Mouse (Mus musculus) mouse embryonic stem cell (cell line): Measurements from ENCODE around the gene Tbx3.

Experiments
- in situ Hi-C, 2 experiments: fragments of 300-500 bp; cut with MboI; formaldehyde crosslinking; loops; 1 replicate in 1 of 2; 3 replicates in 1 of 2; pipeline ENCODE4 v1.14.3; 2019 to 2020; ENCODE audit warnings: low sequenced_read_pairs in 2 of 2, low pct_unique_long_range_greater_than_20kb in 1 of 2, mixed read lengths in 1 of 2; ENCODE audit not compliant: unreplicated experiment in 1 of 2

Tbx3 gene

DNA sequence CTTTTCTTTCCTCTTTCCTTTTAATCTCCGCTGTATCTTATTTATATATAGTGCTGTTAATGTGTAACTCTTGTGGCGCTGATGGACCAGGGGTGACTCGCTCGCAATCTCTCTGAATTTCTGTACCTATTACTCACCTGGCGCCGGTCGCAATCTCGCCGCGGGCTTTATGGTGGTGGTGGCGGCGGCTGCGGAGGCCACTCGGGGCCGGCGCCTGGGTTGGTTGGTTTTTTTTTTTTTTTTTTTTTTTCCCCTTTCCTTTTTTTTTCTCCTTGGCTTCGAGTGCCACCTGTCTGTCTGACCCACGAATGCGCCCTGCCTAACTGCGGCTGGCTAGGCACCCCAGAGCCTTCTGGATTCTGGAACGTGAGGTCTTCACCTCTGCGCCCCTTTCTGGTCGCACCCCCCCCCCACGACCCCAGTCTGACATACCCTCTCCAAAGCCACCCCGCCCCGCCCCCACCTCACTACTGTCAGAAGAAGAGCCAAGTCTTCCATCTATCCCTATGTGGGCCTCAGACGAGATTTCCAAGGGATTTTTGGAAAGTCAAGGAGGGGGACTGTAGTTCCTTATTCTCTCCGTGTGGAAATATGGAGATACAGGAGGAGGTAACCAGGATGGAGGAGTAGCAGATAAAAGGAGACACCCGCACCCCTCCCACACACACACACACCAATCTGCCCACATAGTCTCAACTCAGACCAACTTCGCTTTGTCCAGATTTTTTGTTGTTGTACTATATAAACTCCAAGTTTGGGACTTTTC is 15.9 kb downstream of the Tbx3 start:
- in situ Hi-C loops = loop anchor here (5.0 to 25.0 kb wide), 6 partner anchors 99 to 899 kb away; no protein-coding TSS in a partner anchor

DNA sequence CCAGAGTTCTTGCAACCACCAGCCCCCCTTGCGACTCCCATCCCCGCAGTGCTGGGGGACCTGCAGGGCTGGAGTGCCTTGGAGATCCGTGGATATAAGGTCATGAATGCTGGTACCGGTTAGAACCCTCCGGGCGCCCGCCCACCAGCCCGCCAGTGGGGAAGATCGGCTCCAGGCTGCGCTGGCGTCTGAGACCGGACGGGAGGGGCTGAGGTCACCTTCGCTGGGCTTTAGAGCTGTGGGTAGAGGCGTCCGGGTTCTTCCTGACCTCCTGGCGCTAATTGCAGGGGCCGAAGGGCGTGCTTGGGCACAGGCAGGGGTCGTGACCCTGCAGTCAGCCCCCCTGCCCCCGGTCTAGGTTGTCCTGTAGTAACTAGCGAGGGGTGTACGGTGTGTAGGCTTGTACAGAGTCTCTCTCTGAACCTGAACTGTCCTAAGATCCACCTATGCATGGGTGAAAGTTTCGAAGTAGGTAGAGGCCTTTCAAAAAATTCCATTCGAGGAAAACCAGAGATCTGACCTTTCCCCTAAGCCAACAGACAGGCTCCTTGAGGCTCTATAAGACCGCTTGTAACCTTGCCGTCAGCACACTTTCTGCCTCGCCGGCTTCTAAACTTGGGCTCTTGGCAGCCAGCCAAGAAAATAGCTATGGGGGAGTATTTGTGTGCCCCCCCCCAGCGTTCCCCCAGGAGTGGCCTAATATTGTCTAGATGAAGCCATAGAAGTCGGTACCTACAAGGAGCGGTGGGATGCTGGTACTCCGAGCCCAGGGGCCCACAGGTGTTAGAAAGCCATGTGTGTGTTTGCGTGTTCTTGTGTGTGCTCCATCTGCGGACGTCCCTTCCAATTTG is 16.8 kb downstream of the Tbx3 start:
- in situ Hi-C loops = loop anchor here (5.0 to 25.0 kb wide), 6 partner anchors 100 to 900 kb away; no protein-coding TSS in a partner anchor

DNA sequence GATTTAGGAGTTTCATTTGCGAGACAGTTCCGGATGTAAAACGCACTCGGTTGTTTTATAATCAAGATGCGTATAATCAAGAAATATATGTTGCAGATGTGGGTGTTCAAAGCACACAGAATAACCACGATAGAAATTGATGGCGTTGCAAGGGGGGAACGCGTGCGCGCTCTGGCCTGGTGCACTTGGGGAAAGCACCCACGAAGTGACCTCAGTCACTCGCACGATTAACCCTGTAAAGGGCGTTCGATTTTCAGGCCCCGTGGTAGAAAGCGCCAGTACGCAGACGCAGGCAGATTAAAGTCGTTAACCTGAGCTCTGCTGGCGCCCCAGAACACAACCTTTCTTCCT is 17.4 kb downstream of the Tbx3 start:
- in situ Hi-C loops = loop anchor here (5.0 to 25.0 kb wide), 6 partner anchors 101 to 901 kb away; no protein-coding TSS in a partner anchor

DNA sequence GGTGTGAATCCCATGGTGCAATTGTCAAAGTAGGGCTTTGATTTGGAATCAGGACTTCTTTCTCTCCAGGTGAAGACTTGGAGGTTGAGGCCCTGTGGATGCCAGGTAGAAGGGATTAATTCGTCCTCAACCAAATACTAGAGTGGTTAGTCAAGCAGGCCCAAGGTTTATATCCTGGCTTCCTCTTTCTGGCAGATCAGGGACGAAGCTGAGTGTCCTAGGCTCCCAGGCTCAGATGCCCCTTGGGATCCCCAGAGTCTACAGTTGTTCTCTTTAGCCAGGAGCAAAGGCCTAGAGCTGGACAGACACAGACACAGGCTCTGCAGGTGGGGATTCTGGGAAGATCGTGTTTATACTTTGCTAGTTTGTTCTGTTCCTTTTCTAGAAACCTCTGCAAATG is 17.8 kb downstream of the Tbx3 start:
- in situ Hi-C loops = loop anchor here (5.0 to 25.0 kb wide), 6 partner anchors 101 to 901 kb away; no protein-coding TSS in a partner anchor

DNA sequence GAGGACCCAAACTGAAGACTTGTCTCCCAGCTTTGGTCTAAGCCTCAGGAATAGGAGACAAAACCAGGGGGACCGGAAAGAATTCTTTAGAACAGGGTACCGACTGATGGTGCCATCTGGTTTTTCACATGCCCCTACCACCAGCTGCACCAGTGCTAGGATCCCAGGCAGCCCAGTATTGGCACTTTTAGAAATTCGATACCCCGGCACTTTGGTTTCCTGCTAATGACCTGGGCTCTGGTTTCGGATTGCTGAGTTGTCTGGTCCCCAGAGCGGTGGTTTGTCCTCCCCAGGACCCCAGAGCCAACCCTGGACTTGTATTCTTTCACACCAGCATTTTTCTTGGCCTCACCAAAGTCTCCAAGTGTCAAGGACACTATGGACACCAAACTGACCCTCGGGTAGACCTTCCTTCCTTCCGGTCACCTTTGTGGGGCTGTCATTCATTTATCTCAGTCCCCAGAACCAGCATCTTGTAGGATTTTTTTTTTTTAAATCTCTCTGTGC is 18.5 kb downstream of the Tbx3 start:
- in situ Hi-C loops = loop anchor here (5.0 to 25.0 kb wide), 6 partner anchors 102 to 902 kb away; no protein-coding TSS in a partner anchor

DNA sequence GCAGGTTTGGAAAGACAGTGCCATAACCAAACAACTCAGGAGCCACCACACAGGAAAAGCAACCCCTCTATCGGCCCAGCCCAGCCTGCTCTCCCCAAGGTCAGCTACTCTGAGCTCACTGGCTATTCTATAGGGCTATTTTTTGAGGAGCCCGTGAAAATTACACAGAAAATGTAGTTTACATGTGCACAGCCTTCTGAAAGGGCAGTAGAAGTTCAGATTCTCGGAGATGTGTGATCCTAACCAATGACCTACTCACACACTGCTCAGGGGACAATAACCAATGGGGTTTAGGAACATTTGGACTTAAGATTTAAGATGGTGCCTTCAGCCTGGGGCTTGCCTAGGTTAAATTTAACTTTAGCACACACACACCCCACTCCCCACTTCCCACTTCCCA is 19.0 kb downstream of the Tbx3 start:
- in situ Hi-C loops = loop anchor here (5.0 to 25.0 kb wide), 6 partner anchors 102 to 902 kb away; no protein-coding TSS in a partner anchor

DNA sequence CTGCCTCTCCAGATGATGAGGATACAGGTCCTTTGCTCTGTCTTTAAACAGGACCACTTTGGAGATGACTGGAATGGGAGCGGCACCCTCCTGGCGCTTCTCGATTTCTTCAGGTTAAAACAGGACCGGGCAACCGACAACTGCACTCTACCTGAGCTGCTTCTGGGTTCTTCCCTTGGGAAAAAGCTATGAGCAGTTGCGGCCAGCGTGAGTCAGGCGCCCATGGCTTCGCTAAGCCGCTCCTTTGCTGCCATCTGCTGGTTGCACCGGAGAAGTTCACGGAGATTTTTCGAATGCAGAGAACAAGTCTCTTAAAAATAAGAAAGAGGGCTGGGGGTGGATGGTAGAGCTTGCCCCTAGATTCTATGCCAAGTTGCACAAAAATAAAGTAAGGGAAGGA is 20.6 kb downstream of the Tbx3 start:
- in situ Hi-C loops = loop anchor here (25.0 kb wide), 3 partner anchors 304 to 904 kb away; no protein-coding TSS in a partner anchor

DNA sequence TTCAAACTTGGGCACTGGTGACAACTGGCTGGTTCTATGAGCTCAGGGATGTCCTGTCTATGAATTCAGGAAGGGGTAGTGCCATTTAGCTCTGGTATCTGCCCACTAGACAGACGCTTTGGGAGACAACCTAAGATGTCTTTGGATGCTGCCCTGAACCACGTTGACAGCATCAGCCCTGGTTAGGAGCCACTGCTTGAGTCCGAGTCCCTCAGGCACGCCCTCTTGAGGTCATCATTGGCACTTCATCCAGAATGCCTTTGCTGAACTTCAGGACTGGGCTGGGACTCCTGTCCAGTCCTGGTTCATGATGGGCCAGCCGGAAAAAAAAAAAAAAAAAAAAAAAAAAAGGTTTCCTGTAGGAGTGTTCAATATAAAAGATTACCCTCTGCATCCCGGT is 22.0 kb downstream of the Tbx3 start:
- in situ Hi-C loops = loop anchor here (25.0 kb wide), 3 partner anchors 305 to 905 kb away; no protein-coding TSS in a partner anchor

DNA sequence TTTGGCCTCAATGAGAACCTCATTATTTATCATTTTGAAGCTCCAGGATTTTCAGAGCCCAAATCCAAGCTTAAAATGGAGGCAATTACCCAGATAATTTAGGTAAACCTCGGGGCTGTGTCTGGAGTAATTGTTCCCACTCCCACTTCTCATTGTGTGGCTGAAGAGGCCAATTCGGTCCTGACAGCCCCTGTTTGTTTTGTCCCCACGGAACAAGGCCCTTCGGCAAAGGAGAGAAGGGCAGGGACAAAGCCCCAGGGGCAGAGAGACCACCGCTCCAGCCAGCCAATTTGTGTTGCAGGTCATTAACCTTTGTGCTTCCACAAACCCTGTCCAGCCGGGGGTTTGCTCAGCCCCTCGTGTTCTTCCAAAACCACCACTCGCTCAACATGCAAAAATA is 24.4 kb downstream of the Tbx3 start:
- in situ Hi-C loops = loop anchor here (25.0 kb wide), 3 partner anchors 308 to 908 kb away; no protein-coding TSS in a partner anchor

DNA sequence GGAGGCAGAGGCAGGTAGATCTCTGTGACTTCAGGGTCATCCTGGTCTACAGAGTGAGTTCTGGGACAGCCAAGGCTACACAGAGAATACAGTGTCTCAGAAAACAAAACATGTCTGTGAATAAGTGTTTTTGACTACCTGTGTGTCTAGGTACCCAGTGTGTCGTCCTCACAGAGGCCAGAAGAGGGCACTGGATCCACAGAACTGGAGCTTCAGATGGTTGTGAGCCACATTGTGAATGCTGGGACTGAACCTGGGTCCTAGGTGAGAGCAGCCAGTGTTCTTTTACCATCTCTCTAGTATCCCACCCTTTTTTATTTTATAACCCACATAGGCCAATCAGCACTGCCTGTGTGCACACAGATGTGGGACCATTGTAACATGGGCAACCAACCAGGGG is 32.6 kb downstream of the Tbx3 start:
- in situ Hi-C loops = loop anchor here in 1 of 2 experiments (10.0 to 25.0 kb wide), 2 partner anchors 488 to 916 kb away; no protein-coding TSS in a partner anchor

DNA sequence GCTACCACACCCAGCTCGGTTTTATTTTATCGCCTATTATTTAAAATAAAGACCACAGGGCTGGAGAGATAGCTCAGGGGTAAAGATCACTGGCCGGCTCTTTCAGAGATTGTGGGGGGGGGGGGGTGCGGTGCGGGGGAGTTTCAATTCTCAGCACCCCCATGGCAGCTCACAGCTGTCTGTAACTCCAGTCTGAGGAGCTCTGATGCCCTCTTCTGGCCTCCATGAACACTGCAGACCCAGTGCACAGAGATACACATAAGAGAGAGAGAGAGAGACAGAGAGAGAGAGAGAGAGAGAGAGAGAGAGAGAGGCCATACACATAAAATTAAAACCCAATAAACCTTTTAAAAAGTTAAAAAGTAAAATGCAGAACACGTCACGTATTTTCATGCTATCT is 34.4 kb downstream of the Tbx3 start:
- in situ Hi-C loops = loop anchor here in 1 of 2 experiments (10.0 to 25.0 kb wide), 2 partner anchors 490 to 918 kb away; no protein-coding TSS in a partner anchor

DNA sequence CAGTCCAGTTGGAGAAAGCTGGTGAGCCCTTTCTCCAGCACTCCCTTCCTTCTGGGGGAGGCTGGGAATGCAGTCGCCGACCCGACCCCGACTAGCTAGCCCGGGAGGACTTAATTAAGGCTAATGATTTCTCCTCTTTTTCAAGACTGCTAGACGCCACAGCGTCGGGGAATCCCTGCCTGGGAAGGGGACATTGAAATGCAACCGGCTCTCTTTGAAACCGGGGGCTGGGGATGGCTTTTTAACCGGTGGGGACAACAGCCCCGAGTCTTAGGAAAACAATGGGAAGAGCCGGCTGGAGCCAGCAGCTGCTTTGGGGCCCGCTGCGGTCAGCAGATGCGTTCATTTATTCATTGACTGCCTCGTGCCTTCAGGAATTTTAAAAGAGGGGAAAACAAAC is 36.0 kb downstream of the Tbx3 start:
- in situ Hi-C loops = loop anchor here in 1 of 2 experiments (10.0 to 25.0 kb wide), 2 partner anchors 492 to 919 kb away; no protein-coding TSS in a partner anchor

DNA sequence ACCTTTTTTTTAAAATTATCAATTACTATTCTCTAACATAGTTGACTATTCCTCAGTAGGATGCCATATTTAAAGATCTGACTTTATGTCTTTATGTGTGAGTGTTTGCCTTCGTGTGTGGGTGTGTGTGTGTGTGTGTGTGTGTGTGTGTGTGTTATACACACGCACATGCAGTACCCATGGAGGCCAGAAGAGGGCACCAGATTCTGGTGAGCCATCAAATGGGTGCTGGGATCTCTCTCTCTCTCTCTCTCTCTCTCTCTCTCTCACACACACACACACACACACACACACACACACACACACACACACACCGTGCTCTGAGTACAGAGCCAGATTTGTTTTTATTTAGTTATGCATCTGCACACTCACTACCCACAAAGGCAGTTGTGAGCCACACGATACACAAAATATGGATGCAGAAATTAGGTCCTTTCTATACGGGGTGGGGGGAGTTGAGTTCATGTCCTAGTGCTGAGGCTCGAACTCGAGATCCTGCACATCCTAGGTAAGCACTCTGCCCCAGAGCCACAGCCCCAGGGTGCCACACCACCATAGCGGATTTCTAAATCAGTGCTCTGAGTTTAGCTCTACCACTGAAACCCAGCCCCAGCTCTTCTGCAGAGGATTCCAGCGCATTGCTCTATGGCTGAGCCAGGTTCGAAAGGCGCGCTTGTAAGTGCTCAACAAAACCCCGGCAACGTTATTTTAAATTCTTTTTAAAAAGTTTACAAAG is 38.5 kb downstream of the Tbx3 start:
- in situ Hi-C loops = loop anchor here in 1 of 2 experiments (10.0 to 25.0 kb wide), 2 partner anchors 494 to 922 kb away; no protein-coding TSS in a partner anchor

DNA sequence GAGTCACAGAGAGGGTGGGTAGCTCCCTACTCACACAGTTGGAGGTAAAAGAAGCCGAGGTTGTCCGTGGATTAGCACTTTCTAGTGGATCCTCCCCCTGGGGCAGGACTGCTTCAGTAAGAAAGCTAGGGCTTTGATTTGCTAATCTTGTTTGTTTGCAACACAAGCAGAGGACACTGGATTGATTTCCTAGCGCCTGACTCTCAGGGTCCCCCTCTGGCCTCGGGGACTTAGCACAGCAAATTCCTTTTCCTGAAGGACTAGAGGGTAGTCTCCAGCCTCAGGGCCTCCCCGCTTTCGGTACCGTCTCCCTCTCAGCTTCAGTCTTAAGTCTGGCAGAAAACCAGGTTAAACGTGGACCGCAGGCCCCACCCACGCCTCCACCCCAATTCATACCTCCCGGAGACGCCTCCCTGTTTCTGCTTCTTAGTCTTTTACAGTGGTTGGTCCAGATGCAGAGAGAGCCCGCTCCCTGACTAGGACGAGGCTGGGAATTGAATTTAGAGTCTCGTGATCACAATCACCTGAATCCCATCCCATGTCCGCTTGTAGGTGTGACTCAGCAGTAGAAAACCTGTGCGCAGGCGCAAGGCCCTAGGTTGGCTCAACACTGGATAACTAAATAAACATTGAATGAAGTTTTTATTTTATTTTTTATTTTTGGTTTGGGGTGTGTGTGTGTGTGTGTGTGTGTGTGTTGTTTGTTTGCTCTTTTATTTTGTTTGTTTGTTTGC is 39.5 kb downstream of the Tbx3 start:
- in situ Hi-C loops = loop anchor here in 1 of 2 experiments (10.0 to 25.0 kb wide), 2 partner anchors 495 to 923 kb away; no protein-coding TSS in a partner anchor

DNA sequence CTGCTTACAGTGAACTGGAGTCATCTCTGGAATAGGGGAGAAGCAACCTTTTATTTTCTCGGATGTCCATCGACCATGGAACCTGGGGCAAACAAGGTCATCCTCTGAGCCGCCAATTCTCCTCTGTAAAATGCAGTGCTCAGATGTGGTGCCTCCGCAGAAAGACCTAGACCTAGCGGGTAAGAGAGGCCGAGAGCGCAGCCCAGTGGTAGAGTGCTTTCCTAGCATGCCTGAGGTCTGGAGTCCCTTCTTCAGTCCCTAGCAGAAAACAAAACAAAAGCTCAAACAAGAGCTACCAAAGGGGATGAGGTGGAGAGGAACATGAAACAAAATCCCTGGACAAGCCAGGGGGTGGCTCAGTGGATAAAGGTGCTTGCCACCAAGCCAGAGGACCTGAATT is 40.3 kb downstream of the Tbx3 start:
- in situ Hi-C loops = loop anchor here in 1 of 2 experiments (25.0 kb wide), 1 partner anchor 923 kb away; no protein-coding TSS in a partner anchor

DNA sequence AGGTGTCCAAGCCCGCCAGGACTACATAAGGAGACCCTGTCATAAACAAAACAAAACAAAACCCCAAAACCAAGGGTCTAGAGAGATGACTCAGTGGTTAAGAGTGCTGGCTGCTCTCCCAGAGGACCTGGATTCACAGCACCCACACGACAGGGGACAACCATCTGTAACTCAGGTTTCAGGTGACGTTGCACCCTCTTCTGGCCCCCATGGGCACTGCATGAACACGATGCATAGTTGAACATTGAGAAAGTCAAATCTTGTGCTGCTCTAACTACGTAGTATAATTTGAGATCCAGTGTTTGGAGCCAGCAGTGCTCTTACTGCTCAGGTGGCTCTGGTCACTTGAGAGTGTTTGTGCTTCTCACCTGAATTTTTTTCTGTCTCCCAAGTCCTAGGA is 41.2 kb downstream of the Tbx3 start:
- in situ Hi-C loops = loop anchor here in 1 of 2 experiments (25.0 kb wide), 1 partner anchor 924 kb away; no protein-coding TSS in a partner anchor

DNA sequence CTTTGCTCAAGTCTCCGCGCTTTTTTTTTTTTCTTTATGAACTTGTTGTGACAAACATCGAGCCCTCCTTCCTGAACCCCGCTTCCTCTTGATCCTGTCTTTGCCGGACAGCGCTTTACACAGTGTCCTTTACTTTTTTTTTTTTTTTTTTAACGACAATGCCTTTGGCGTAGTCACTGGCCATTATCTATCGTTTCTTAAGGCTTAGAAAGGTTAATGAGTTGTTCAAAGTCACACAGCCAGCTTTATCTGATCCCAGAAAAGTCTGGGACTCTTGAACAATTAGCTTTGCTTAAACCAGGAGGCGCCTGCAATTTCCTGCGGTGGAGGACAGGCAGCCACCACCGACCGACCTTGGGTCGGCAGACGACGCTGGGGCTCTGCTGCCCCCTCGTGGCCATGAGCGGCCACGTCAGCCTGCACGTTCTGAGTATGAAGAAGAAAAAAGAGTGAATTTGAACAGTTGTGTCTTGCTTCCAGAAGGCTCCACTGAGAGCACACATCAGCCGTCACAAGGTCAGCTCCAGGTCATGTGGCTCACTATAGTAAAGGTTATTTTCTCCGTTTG is 42.3 kb downstream of the Tbx3 start:
- in situ Hi-C loops = loop anchor here in 1 of 2 experiments (25.0 kb wide), 1 partner anchor 925 kb away; no protein-coding TSS in a partner anchor
